Mouse (Mus musculus): ENCODE measurements at regions not wholly inside any gene's neighbourhood (a gene's known extent, or its start where the extent isn't known, plus 50 kb on each side); places are given as distances from the start of the nearest gene placed in this dataset.

DNA sequence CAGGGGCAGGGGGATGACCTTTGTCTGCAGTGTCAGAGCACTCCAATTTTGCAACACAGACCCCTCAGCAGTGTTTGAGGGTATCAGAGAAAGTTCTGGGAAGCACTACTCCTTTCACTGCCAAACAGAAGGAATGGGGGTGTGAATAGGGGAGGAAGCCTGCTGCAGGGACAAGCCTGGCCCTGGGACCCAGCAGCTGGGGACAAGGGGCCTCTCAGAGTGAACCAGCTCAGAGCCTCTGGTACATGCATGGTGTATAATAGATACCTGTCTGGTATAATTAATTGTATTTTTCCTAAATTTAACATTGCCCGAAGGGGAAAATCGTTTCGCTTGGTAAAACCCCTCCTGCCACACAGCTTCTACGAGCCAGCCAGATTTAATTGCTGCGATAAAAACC lies 180.6 kb downstream of the 3110018I06Rik start:
- Histone ChIP-seq H3K9ac (no peak overlapping the region), H3K9me3 (no peaks in the 10 kb centered on the region), H3K27me3 (replicated peaks) (no peaks in the 10 kb centered on the region), H3K4me2 (no peak overlapping the region), H3K4me1 (no peaks in the 10 kb centered on the region), H3K4me3 (no peak overlapping the region), H3K27ac (no peak overlapping the region), H3K36me3 (replicated peaks) (no peaks in the 10 kb centered on the region)
- 62% methylated on average over 5 of the region's 5 CpGs for WGBS
- ATAC-seq (replicated peaks): no peak

DNA sequence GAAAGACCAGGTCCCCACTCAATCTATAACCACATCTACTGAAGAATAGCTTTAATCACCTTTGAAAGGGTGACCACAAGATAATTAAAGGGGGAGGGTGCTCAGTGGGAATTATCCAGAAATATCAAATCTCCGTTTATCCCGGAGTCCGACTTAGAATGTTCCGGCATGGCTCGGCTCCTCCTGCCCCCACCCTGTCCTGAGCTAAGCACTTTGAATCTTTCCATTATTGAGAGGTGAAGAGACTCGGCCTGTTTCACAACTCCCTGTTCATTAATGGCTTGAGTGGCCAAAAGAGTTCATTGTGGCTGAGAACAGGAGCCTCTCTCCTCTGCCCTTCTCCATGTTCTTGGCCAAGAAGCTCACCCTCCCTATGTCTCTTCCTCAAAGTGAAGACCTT lies 181.0 kb downstream of the 3110018I06Rik start:
- no peak overlapping the region for H3K4me3 ChIP-seq
- no peak for ATAC-seq (replicated peaks)
- H3K4me2 ChIP-seq: no peak overlapping the region
- no peaks in the 10 kb centered on the region for H3K27me3 ChIP-seq (replicated peaks)
- H3K4me1 ChIP-seq: no peaks in the 10 kb centered on the region
- no peak overlapping the region for H3K27ac ChIP-seq
- WGBS: 69% methylated on average over 6 of the region's 6 CpGs
- H3K36me3 ChIP-seq (replicated peaks): no peaks in the 10 kb centered on the region
- no peak overlapping the region for H3K9ac ChIP-seq
- H3K9me3 ChIP-seq: no peaks in the 10 kb centered on the region

DNA sequence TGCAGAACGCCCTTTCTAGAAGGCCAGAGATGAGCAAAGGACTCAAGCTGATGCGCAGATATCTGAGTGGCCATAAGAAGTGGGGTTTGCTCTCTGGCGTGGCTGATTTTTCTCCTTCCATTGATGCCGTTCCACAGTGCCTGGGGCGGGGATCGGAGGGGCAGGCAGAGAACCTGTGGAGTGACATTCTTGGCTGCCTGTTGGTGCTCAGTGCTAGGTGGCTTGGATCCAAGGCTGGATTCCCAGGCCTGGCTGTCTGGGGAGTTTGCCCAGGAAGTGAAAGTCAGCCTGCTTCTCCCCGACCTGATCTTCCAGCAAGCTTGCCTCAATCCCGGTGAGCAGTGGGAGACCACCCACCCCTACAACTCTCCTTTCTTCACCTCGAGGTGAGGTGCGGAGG lies 181.5 kb downstream of the 3110018I06Rik start:
- WGBS: 87% methylated on average over 10 of the region's 10 CpGs
- no peaks in the 10 kb centered on the region for H3K4me1 ChIP-seq
- no peak overlapping the region for H3K4me3 ChIP-seq
- H3K4me2 ChIP-seq: no peak overlapping the region
- H3K27ac ChIP-seq: no peak overlapping the region
- H3K27me3 ChIP-seq (replicated peaks): no peaks in the 10 kb centered on the region
- no peaks in the 10 kb centered on the region for H3K36me3 ChIP-seq (replicated peaks)
- no peak for ATAC-seq (replicated peaks)
- no peaks in the 10 kb centered on the region for H3K9me3 ChIP-seq
- no peak overlapping the region for H3K9ac ChIP-seq

DNA sequence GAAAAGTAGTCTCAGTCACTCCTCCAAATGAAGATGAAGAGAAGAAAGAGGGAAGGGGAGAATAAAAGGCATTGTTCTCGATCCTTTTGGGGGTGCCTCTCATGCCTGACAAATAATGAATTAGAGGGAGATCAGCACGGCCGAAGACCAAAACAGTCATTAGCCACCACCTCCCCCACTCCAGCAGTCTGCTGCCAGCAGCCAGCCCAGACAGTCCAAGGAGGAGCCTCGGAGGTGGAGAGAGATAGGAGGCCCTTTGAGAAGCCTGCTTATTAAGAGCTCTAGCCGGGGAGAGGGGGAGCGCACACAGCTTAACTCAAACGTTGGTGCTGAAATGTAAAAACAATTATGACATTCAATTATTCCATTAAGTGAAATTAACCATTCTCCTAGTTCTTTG lies 188.6 kb downstream of the 3110018I06Rik start:
- Histone ChIP-seq H3K4me2 (no peak overlapping the region), H3K9me3 (no peaks in the 10 kb centered on the region), H3K36me3 (replicated peaks) (no peaks in the 10 kb centered on the region), H3K9ac (no peak overlapping the region), H3K27me3 (replicated peaks) (no peaks in the 10 kb centered on the region), H3K4me1 (no peaks in the 10 kb centered on the region), H3K4me3 (no peak overlapping the region), H3K27ac (no peak overlapping the region)
- ATAC-seq (replicated peaks): no peak
- 21% methylated on average over 7 of the region's 7 CpGs for WGBS

DNA sequence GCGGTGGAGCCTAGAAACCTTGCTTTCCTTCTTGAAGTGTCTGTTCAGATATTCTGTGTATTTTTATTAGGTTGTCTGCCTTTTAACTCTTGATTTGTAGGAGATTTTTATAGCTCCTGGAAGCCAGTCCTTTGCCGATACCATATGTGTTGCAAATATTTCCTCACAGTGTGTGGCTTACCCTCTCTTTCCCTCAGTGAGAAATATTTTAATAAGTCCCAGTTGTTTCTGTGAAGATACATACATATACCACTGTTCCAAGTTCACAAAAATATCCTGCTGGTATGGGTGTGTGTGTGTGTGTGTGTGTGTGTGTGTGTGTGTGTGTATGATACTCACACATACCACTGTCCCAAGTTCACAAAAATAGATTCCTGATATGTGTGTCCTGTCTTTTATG lies 199.0 kb downstream of the 3110018I06Rik start:
- no peak for ATAC-seq (replicated peaks)
- Histone ChIP-seq H3K9me3 (no peaks in the 10 kb centered on the region), H3K4me1 (no peaks in the 10 kb centered on the region), H3K36me3 (replicated peaks) (no peaks in the 10 kb centered on the region), H3K4me3 (no peak overlapping the region), H3K4me2 (no peak overlapping the region), H3K27me3 (replicated peaks) (no peaks in the 10 kb centered on the region), H3K9ac (no peak overlapping the region), H3K27ac (no peak overlapping the region)
- 80% methylated on average over 2 of the region's 2 CpGs for WGBS

DNA sequence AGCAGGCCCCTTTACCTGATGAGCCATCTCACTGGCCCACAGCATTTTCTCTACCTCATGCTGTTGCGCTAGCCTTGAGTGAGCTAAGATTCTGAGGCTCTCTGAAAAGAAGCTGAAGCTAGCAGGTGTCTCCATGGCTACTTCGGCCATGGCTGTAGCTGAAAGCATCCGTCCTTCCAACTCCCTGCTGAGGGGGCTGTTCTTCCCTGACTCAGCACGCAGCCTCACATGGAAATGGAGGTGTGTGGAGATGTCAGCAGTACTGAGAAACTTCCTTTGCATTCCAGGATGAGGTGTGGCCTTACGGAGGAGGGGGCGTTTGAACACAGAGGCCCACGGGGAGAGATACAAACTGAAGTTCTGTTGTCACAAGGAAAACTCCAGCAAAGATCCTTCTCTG lies 201.0 kb downstream of the 3110018I06Rik start:
- Histone ChIP-seq H3K9ac (no peak overlapping the region), H3K27ac (no peak overlapping the region), H3K36me3 (replicated peaks) (no peaks in the 10 kb centered on the region), H3K4me3 (no peak overlapping the region), H3K9me3 (no peaks in the 10 kb centered on the region), H3K27me3 (replicated peaks) (no peaks in the 10 kb centered on the region), H3K4me2 (no peak overlapping the region), H3K4me1 (no peaks in the 10 kb centered on the region)
- 50% methylated on average over 7 of the region's 7 CpGs for WGBS
- ATAC-seq (replicated peaks): no peak

DNA sequence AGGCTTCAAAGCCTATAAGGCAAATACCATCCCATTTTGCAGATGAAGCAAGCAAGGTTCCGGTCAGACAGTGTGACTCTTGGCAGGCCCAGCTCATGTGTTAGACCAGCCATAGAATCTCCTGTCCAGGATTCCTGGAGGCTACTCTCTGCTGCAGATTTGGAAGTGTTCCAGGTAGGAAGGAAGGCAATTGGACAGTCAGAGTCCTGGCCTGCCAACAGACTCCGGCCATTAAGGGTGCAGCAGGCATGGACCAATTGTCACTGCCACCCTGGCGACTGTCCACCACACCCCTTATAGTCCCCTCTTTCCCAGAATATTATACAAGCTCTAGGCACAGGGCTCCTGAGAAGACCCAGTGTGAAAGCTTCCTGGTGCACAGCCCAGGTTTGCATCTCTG lies 201.6 kb downstream of the 3110018I06Rik start:
- no peaks in the 10 kb centered on the region for H3K36me3 ChIP-seq (replicated peaks)
- no peaks in the 10 kb centered on the region for H3K9me3 ChIP-seq
- no peak overlapping the region for H3K27ac ChIP-seq
- no peaks in the 10 kb centered on the region for H3K4me1 ChIP-seq
- H3K4me3 ChIP-seq: no peak overlapping the region
- ATAC-seq (replicated peaks): no peak
- H3K9ac ChIP-seq: no peak overlapping the region
- WGBS: 83% methylated on average over 3 of the region's 3 CpGs
- H3K4me2 ChIP-seq: no peak overlapping the region
- H3K27me3 ChIP-seq (replicated peaks): no peaks in the 10 kb centered on the region

DNA sequence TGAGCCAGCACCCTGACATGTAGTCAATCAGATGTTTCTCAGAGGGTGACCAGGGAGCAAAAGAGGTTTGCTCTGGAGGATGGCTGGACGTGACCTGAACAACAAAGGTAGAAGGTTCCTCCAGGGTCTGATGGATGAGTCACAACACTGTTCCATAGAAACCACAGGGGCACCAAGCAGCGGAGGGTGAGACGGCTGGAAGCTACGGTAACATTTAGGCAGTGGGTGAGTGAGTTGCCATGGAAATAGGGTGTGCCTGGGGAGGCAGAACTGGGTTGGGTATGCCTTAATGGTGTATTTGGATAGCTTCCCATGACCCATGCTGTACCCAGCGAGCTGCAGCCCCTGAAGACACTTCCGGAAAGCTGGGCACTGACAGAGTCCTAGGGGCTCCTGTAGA lies 205.3 kb downstream of the 3110018I06Rik start:
- H3K9me3 ChIP-seq: no peaks in the 10 kb centered on the region
- H3K9ac ChIP-seq: no peak overlapping the region
- no peak overlapping the region for H3K27ac ChIP-seq
- no peaks in the 10 kb centered on the region for H3K4me1 ChIP-seq
- H3K4me2 ChIP-seq: no peak overlapping the region
- H3K36me3 ChIP-seq (replicated peaks): no peaks in the 10 kb centered on the region
- no peak for ATAC-seq (replicated peaks)
- H3K27me3 ChIP-seq (replicated peaks): no peaks in the 10 kb centered on the region
- 77% methylated on average over 6 of the region's 6 CpGs for WGBS
- no peak overlapping the region for H3K4me3 ChIP-seq

DNA sequence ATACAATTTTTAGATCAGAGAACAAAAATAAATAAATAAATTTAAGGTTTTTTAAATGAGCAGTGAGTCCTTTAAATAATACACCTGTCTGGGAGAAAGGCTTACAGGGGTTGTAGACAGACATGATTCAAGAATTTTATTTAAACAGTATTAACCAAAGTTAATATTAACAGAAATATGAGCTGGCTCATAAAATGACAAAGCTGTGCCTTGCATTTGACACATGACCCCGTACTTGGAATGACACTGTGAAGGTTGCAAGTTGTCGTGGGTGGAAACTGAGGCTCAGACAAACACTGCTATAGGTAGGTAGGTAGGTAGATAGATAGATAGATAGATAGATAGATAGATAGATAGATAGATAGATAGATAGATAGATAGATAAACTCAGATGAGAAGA lies 206.6 kb downstream of the 3110018I06Rik start:
- WGBS: 92% methylated on average over 2 of the region's 2 CpGs
- no peaks in the 10 kb centered on the region for H3K36me3 ChIP-seq (replicated peaks)
- no peaks in the 10 kb centered on the region for H3K9me3 ChIP-seq
- H3K27ac ChIP-seq: no peak overlapping the region
- no peaks in the 10 kb centered on the region for H3K27me3 ChIP-seq (replicated peaks)
- no peaks in the 10 kb centered on the region for H3K4me1 ChIP-seq
- no peak overlapping the region for H3K9ac ChIP-seq
- no peak for ATAC-seq (replicated peaks)
- H3K4me2 ChIP-seq: no peak overlapping the region
- H3K4me3 ChIP-seq: no peak overlapping the region

DNA sequence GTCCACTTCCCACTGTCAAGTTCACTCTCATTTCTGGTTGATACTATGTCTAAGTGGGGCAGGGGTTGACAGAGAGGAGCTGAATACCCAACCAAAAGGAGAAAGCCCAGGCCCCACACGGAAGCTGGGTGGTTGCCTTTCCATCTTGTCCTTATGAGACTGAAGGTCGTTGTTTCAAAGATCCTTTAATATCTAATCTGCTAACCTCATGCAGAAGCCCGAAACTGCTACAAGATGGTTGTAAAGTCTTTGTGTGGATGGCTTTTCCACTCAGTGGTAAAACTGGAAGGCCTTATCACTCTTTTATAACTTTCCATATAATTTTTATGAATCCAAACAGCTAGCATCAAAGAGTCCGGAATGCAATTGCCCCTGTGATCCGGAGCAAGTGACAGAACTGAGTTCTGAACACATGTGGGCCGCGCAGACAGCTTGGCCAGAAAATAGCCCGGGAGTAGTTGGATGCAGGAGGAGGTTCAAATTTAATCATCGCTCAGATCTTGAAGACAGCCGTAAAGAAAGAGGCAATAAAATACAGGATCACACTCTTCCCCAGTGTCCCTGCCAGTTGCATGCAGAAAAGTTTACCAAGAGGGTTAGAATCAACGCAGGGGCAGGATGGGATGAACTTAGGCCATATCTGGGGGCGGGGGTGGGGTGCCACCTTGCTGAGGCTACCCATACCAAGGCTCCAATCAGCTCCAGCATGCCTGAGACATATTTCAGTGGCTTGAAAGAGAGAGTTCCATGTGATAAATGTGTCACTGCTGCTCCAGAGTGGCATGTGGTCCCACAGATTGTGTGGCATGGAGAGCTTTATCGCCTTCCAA lies 207.2 kb downstream of the 3110018I06Rik start:
- H3K4me1 ChIP-seq: no peaks in the 10 kb centered on the region
- no peaks in the 10 kb centered on the region for H3K27me3 ChIP-seq (replicated peaks)
- no peak overlapping the region for H3K4me3 ChIP-seq
- ATAC-seq (replicated peaks): no peak
- H3K36me3 ChIP-seq (replicated peaks): no peaks in the 10 kb centered on the region
- no peak overlapping the region for H3K9ac ChIP-seq
- no peak overlapping the region for H3K4me2 ChIP-seq
- WGBS: 93% methylated on average over 13 of the region's 13 CpGs
- no peaks in the 10 kb centered on the region for H3K9me3 ChIP-seq
- H3K27ac ChIP-seq: no peak overlapping the region

DNA sequence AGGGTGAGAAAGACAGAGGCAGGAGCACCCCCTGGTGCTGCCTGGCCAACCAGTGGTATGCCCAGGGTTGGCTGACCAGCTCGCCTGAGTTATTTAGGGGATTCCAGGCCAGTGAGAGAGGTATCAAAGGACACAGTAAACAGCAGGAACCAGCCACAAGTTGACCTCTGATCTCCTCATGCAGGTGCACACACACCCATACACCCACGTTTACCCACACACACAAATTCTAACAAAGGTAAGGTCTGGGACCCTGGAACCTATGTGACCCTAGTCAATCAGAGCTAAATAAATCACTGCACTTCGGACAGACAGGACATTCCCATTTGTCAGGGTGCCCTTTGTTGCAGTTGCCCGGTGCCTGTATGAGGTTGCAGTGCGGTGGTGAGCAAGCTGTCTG lies 211.9 kb downstream of the 3110018I06Rik start:
- Histone ChIP-seq H3K4me3 (no peak overlapping the region), H3K4me2 (no peak overlapping the region), H3K27me3 (replicated peaks) (no peaks in the 10 kb centered on the region), H3K36me3 (replicated peaks) (no peaks in the 10 kb centered on the region), H3K27ac (no peak overlapping the region), H3K9me3 (no peaks in the 10 kb centered on the region), H3K9ac (no peak overlapping the region), H3K4me1 (no peaks in the 10 kb centered on the region)
- no peak for ATAC-seq (replicated peaks)
- 83% methylated on average over 5 of the region's 5 CpGs for WGBS

DNA sequence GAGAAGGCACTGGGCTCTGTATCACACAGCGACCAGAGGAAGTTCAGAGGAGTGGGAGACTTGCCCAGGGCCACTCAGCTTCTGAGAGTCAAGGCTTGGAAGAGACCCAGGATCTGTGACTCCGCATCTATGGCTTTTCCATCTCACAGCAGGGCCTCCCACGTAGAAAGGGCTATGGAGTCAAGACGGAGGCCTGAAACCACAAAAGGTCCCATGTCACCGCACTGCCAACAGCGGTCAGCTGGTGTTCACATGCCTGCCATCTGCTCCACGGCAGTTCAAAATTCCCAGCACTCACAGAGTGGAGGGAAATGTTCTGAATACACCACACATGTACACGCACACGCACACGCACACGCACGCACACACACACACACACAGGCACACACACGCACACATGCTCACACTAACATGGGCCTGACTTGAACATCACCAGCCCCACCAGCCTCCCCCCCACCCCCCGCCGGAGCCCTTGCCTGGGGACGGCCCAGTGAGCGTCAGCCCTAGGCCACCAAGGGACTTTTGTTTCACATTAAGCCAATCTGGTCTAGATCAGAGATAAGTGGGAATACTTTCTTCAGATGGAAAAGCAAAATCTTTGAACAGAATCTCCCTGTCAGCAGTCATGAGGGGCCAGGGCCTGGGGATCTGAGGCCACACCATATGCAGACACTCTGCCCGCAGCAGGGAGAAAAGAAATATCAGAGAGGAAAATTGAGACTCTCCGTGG lies 212.6 kb downstream of the 3110018I06Rik start:
- Histone ChIP-seq H3K4me3 (no peak overlapping the region), H3K4me1 (no peaks in the 10 kb centered on the region), H3K27me3 (replicated peaks) (no peaks in the 10 kb centered on the region), H3K4me2 (no peak overlapping the region), H3K9ac (no peak overlapping the region), H3K36me3 (replicated peaks) (no peaks in the 10 kb centered on the region), H3K9me3 (no peaks in the 10 kb centered on the region), H3K27ac (no peak overlapping the region)
- no peak for ATAC-seq (replicated peaks)
- WGBS: 82% methylated on average over 19 of the region's 19 CpGs

DNA sequence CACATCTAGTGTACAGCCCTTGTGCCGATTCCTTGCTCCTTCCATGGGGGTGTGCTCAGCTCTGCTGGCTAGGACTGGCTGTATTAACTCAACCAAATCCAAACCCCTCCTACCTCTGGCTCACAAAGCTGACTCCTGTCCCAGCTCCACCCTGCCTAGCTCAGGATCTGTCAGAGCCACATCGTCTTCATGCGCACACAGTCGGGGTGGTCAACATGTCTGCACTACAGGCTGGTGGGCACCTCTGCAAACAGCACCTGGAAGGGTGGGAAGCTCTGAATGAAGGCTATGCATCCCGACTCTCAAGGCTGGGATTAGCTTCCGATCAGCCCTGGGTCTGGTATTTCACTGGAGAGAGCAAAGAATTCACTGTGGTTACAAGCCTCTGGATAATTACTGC lies 220.4 kb downstream of the 3110018I06Rik start:
- no peaks in the 10 kb centered on the region for H3K27me3 ChIP-seq (replicated peaks)
- no peak overlapping the region for H3K27ac ChIP-seq
- H3K4me2 ChIP-seq: no peak overlapping the region
- H3K9ac ChIP-seq: no peak overlapping the region
- H3K4me3 ChIP-seq: no peak overlapping the region
- peaks cover 5% of the 10 kb centered on the region; the same call in 1 of the 2 replicates for H3K4me1 ChIP-seq
- 82% methylated on average over 6 of the region's 6 CpGs for whole genome bisulfite sequencing
- H3K36me3 ChIP-seq (replicated peaks): no peaks in the 10 kb centered on the region
- no peaks in the 10 kb centered on the region for H3K9me3 ChIP-seq
- ATAC-seq (replicated peaks): no peak

Data from midbrain, embryonic 15.5 days (tissue).